Mouse (Mus musculus): ENCODE results near the gene Muc4. TPM values are rescaled to one million over a fixed set of nuclear protein-coding genes. Genes with fewer than 3 reads are reported as not detected.
A peak's percentile ranks its signal among the peaks of the same experiment; 100 is the strongest.

Muc4 gene
- polyA plus RNA-seq, 2 experiments, result 0.04 TPM; not detected in 1

GRCm38 (mm10) chr16:32797426-32797689, 61.7 kb downstream of the Muc4 start, which contains the start of gene Muc20:
TSS of gene Muc20 (minus strand) at chr16:32797435.
- Histone ChIP-seq H3K4me2 (replicated peaks; ENCODE audit: low read depth, low read length, severe bottlenecking) (no peak within 1 kb of the TSS), H3K4me3 (replicated peaks; ENCODE audit: low read length) (no peak within 1 kb of the TSS), H3K36me3 (ENCODE audit: control insufficient read depth, insufficient read depth, low read length) (no peaks in the 10 kb centered on the region), H3K9me3 (ENCODE audit: control insufficient read depth, low read length) (no peaks in the 10 kb centered on the region), H3K4me1 (ENCODE audit: control insufficient read depth, insufficient read depth, low read length) (no peaks in the 10 kb centered on the region; the same call in 1 of the 2 replicates), H3K27ac (replicated peaks; ENCODE audit: low read depth, low read length) (no peak within 1 kb of the TSS), H3K27me3 (ENCODE audit: control insufficient read depth, insufficient read depth, low read length) (no peaks in the 10 kb centered on the region), H3K9ac (ENCODE audit: low read depth, low read length, severe bottlenecking) (no peak within 1 kb of the TSS)
- no peak for DNase-seq (ENCODE audit: low spot score)
- 69% methylated on average over 3 of the region's 3 CpGs for WGBS
- ATAC-seq (ENCODE audit: low FRiP score, low read depth), result no peak
- TF ChIP-seq POLR2A (IDR thresholded peaks at IDR 0.05; ENCODE audit: borderline replicate concordance, extremely low read depth, insufficient read depth, insufficient read length), result no peak

- H3K9me3 ChIP-seq (ENCODE audit: control insufficient read depth, low read length), result no peaks in the 10 kb centered on the region
- H3K27me3 ChIP-seq (ENCODE audit: control insufficient read depth, insufficient read depth, low read length), result no peaks in the 10 kb centered on the region
- H3K4me1 ChIP-seq (ENCODE audit: control insufficient read depth, insufficient read depth, low read length), result peaks cover 7% of the 10 kb centered on the region; the same call in 1 of the 2 replicates
- H3K4me2 ChIP-seq (replicated peaks; ENCODE audit: low read depth, low read length, severe bottlenecking), result no peak overlapping the region
- no peak for TF ChIP-seq POLR2A (IDR thresholded peaks at IDR 0.05; ENCODE audit: borderline replicate concordance, extremely low read depth, insufficient read depth, insufficient read length)
- ATAC-seq (ENCODE audit: low FRiP score, low read depth), result peak; percentile 56
- 0 out of 2 replicates have a peak overlapping the region, but pooled peaks have one; percentile 19 for H3K27ac ChIP-seq (replicated peaks; ENCODE audit: low read depth, low read length)
- H3K4me3 ChIP-seq (replicated peaks; ENCODE audit: low read length), result no peak overlapping the region
- H3K36me3 ChIP-seq (ENCODE audit: control insufficient read depth, insufficient read depth, low read length), result no peaks in the 10 kb centered on the region
- 26% methylated on average over 6 of the region's 6 CpGs for WGBS
- DNase-seq (ENCODE audit: low spot score), result peak; percentile 69
- H3K9ac ChIP-seq (ENCODE audit: low read depth, low read length, severe bottlenecking), result no peak overlapping the region
Measured at GRCm38 (mm10) chr16:32803252-32803853, 67.7 kb downstream of the Muc4 start.

GRCm38 (mm10) chr16:32803901-32804300, 68.2 kb downstream of the Muc4 start:
- Histone ChIP-seq H3K9me3 (ENCODE audit: control insufficient read depth, low read length) (no peaks in the 10 kb centered on the region), H3K27me3 (ENCODE audit: control insufficient read depth, insufficient read depth, low read length) (no peaks in the 10 kb centered on the region), H3K4me1 (ENCODE audit: control insufficient read depth, insufficient read depth, low read length) (peaks cover 7% of the 10 kb centered on the region; the same call in 1 of the 2 replicates), H3K4me2 (replicated peaks; ENCODE audit: low read depth, low read length, severe bottlenecking) (no peak overlapping the region), H3K9ac (ENCODE audit: low read depth, low read length, severe bottlenecking) (no peak overlapping the region), H3K36me3 (ENCODE audit: control insufficient read depth, insufficient read depth, low read length) (no peaks in the 10 kb centered on the region), H3K4me3 (replicated peaks; ENCODE audit: low read length) (no peak overlapping the region), H3K27ac (replicated peaks; ENCODE audit: low read depth, low read length) (no peak overlapping the region)
- no peak for TF ChIP-seq POLR2A (IDR thresholded peaks at IDR 0.05; ENCODE audit: borderline replicate concordance, extremely low read depth, insufficient read depth, insufficient read length)
- no peak for DNase-seq (ENCODE audit: low spot score)
- WGBS, result 30% methylated on average over 5 of the region's 5 CpGs
- no peak for ATAC-seq (ENCODE audit: low FRiP score, low read depth)

GRCm38 (mm10) chr16:32805151-32805550, 69.5 kb downstream of the Muc4 start:
- no peak overlapping the region for H3K9ac ChIP-seq (ENCODE audit: low read depth, low read length, severe bottlenecking)
- H3K36me3 ChIP-seq (ENCODE audit: control insufficient read depth, insufficient read depth, low read length), result no peaks in the 10 kb centered on the region
- no peak overlapping the region for H3K4me2 ChIP-seq (replicated peaks; ENCODE audit: low read depth, low read length, severe bottlenecking)
- H3K4me1 ChIP-seq (ENCODE audit: control insufficient read depth, insufficient read depth, low read length), result peaks cover 7% of the 10 kb centered on the region; the same call in 1 of the 2 replicates
- no peak overlapping the region for H3K27ac ChIP-seq (replicated peaks; ENCODE audit: low read depth, low read length)
- WGBS, result 78% methylated on average over 7 of the region's 7 CpGs
- no peak for DNase-seq (ENCODE audit: low spot score)
- no peaks in the 10 kb centered on the region for H3K9me3 ChIP-seq (ENCODE audit: control insufficient read depth, low read length)
- no peak overlapping the region for H3K4me3 ChIP-seq (replicated peaks; ENCODE audit: low read length)
- no peaks in the 10 kb centered on the region for H3K27me3 ChIP-seq (ENCODE audit: control insufficient read depth, insufficient read depth, low read length)
- ATAC-seq (ENCODE audit: low FRiP score, low read depth), result no peak
- TF ChIP-seq POLR2A (IDR thresholded peaks at IDR 0.05; ENCODE audit: borderline replicate concordance, extremely low read depth, insufficient read depth, insufficient read length), result no peak

GRCm38 (mm10) chr16:32807408-32808185, 71.9 kb downstream of the Muc4 start:
- Histone ChIP-seq H3K4me3 (replicated peaks; ENCODE audit: low read length) (no peak overlapping the region), H3K4me2 (replicated peaks; ENCODE audit: low read depth, low read length, severe bottlenecking) (no peak overlapping the region), H3K27me3 (ENCODE audit: control insufficient read depth, insufficient read depth, low read length) (no peaks in the 10 kb centered on the region), H3K9ac (ENCODE audit: low read depth, low read length, severe bottlenecking) (no peak overlapping the region), H3K27ac (replicated peaks; ENCODE audit: low read depth, low read length) (no peak overlapping the region), H3K9me3 (ENCODE audit: control insufficient read depth, low read length) (no peaks in the 10 kb centered on the region), H3K36me3 (ENCODE audit: control insufficient read depth, insufficient read depth, low read length) (no peaks in the 10 kb centered on the region), H3K4me1 (ENCODE audit: control insufficient read depth, insufficient read depth, low read length) (peaks cover 7% of the 10 kb centered on the region; the same call in 1 of the 2 replicates)
- DNase-seq (ENCODE audit: low spot score) (no peak), ATAC-seq (ENCODE audit: low FRiP score, low read depth) (no peak)
- no peak for TF ChIP-seq POLR2A (IDR thresholded peaks at IDR 0.05; ENCODE audit: borderline replicate concordance, extremely low read depth, insufficient read depth, insufficient read length)
- 59% methylated on average over 8 of the region's 8 CpGs for WGBS
